Mouse (Mus musculus): Measurements from ENCODE around the gene Atad2b.

- TF ChIP-seq POLR2AphosphoS2 (IDR thresholded peaks at IDR 0.05; ENCODE audit: low read depth, low read length) (no peak), CTCF (conservative IDR thresholded peaks at IDR 0.05 in 1 of 2, IDR thresholded peaks at IDR 0.05 in 1 of 2; ENCODE audit: low read depth in 2 of 2, low read length in 2 of 2) (no peak), MYC (IDR thresholded peaks at IDR 0.05; ENCODE audit: low read depth, low read length) (no peak), ZC3H11A (IDR thresholded peaks at IDR 0.05; ENCODE audit: low read depth, low read length) (no peak), EP300 (IDR thresholded peaks at IDR 0.05; ENCODE audit: low read length) (no peak), MAFK (IDR thresholded peaks at IDR 0.05; ENCODE audit: insufficient replicate concordance, low read length) (no peak), USF1 (IDR thresholded peaks at IDR 0.05; ENCODE audit: low read depth, low read length) (no peak), ELF1 (IDR thresholded peaks at IDR 0.05; ENCODE audit: low read depth, low read length) (no peak), NRF1 (IDR thresholded peaks at IDR 0.05; ENCODE audit: low read depth, low read length) (no peak), RCOR1 (conservative IDR thresholded peaks at IDR 0.05; ENCODE audit: low read depth, low read length) (no peak), POLR2A (IDR thresholded peaks at IDR 0.05; ENCODE audit: low read depth, low read length) (no peak), JUND (conservative IDR thresholded peaks at IDR 0.05; ENCODE audit: low read depth, low read length) (no peak), TBP (conservative IDR thresholded peaks at IDR 0.05; ENCODE audit: low read depth, low read length) (no peak)
Measured at GRCm38 (mm10) chr12:5038008-5038407, 120.9 kb downstream of the Atad2b start.
